Mouse (Mus musculus) kidney, embryonic 15.5 days (tissue): ENCODE data around the gene Prkcz. TPM values are rescaled to one million over a fixed set of nuclear protein-coding genes. Genes with fewer than 3 reads are reported as not detected.

ENCODE experiments used
- ATAC-seq: fragments of 200-750 bp; cut with Nextera tagmentation; replicated peaks from 2 replicates; pipeline ENCODE4 v1.8.0; 2017; ENCODE audit warnings: moderate TSS enrichment; ENCODE audit not compliant: low FRiP score
- H3K27ac ChIP-seq: fragments of 300-500 bp; sonication (generic); 2 replicates; pipeline ENCODE4 v1.5.1; 2015; ENCODE audit warnings: mild to moderate bottlenecking, inconsistent platforms
- H3K27me3 ChIP-seq: fragments of 300-500 bp; sonication (generic); 2 replicates; pipeline ENCODE4 v1.6.1; 2015; ENCODE audit warnings: inconsistent platforms
- H3K36me3 ChIP-seq: fragments of 300-500 bp; sonication (generic); 2 replicates; pipeline ENCODE4 v1.6.1; 2015; ENCODE audit warnings: inconsistent platforms
- H3K4me1 ChIP-seq: fragments of 300-500 bp; sonication (generic); 2 replicates; pipeline ENCODE4 v1.6.1; 2015; ENCODE audit warnings: inconsistent platforms
- H3K4me2 ChIP-seq: fragments of 300-500 bp; sonication (generic); 2 replicates; pipeline ENCODE4 v1.6.1; 2015; ENCODE audit warnings: moderate library complexity, mild to moderate bottlenecking, inconsistent platforms
- H3K4me3 ChIP-seq: fragments of 300-500 bp; sonication (generic); replicated peaks from 2 replicates; pipeline ENCODE4 v1.5.1; 2015; ENCODE audit warnings: mild to moderate bottlenecking, inconsistent platforms
- H3K9ac ChIP-seq: fragments of 300-500 bp; sonication (generic); 2 replicates; pipeline ENCODE4 v1.6.1; 2015; ENCODE audit warnings: mild to moderate bottlenecking, inconsistent platforms
- H3K9me3 ChIP-seq: fragments of 300-500 bp; sonication (generic); replicated peaks from 2 replicates; pipeline ENCODE4 v1.6.1; 2016; ENCODE audit warnings: inconsistent platforms
- WGBS: fragments of 180-500 bp; shearing (Covaris S2); methylation state at CpG from one replicate; pipeline ENCODE4 v1.1.7; 2015; ENCODE audit warnings: mixed read lengths; 5-methylcytosine and 5-hydroxymethylcytosine counted together
- polyA plus RNA-seq: library from polyadenylated mRNA; unstranded; fragments of >200 nt; fragmentation: Nextera tagmentation; extraction: Ambion mirVana; gene quantifications from 2 replicates; pipeline ENCODE4 v1.2.1, GENCODE M21; 2015

Gene Prkcz
- polyA plus RNA-seq, 1 experiment from 2014 or later, result 16.6 TPM

DNA sequence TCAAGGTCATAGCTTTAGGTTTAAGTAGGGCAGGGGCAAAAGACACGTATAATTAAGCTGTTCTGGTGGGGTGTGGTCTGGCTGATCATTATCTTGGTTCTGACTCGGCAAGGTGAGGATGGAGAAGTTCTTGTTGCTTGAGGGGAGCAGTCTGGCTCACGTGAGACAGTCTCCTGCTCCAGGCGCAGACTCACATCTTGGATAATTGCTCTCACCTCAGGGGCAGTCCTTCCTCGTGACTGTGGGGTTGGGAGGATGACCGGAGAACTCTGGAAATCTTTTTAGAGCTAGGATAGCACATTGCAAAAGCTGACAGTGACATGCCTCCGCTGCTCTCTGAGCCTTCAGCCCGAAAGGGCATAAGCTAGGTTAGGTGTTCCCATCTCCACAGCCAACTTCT lies 36.6 kb downstream of the Prkcz start:
- Histone ChIP-seq H3K4me1 (peaks cover 2% of the 10 kb centered on the region; the same call in 1 of the 2 replicates), H3K27me3 (no peaks in the 10 kb centered on the region), H3K9ac (no peak overlapping the region), H3K4me2 (no peak overlapping the region), H3K4me3 (no peak overlapping the region), H3K36me3 (no peaks in the 10 kb centered on the region), H3K27ac (no peak overlapping the region), H3K9me3 (no peaks in the 10 kb centered on the region)
- no peak for ATAC-seq
- WGBS, result 63% methylated on average over 8 of the region's 8 CpGs

DNA sequence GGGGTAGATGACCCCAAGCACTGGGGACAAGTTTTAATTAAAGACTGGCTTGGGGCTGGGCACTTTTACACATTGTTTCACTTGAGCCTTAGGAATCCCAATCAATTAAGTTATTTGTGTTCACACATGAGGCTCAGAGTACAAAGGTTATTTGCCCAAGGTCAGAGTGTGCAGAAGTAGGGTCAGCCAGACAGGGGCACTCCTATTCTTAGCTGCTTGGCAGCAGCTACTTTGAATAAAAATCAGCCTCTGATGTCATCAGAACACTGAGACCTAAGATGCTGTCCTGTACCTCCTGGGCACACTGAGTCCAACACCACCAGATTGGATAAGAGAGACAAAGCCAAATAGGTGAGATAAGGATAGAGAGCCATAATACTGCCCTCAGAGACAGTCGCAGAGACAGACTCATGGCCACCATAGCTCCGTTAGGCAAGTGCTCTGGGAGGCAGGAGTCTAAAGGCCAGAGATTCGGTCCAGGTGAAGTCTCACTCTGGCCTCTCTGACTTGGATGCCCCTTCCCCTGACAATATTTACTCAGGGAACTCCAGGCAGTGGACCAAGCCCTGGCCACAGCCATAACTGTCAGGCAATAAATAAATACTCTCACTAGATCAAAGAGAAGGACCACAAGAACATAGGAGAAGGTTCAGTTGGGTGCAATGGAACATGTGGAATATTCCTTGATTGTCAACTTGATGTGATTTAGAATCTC lies 37.9 kb downstream of the Prkcz start:
- no peak overlapping the region for H3K4me2 ChIP-seq
- 71% methylated on average over 3 of the region's 3 CpGs for WGBS
- no peaks in the 10 kb centered on the region for H3K36me3 ChIP-seq
- no peak overlapping the region for H3K9ac ChIP-seq
- H3K4me3 ChIP-seq, result no peak overlapping the region
- H3K4me1 ChIP-seq, result peaks cover 2% of the 10 kb centered on the region; the same call in 1 of the 2 replicates
- no peak overlapping the region for H3K27ac ChIP-seq
- no peak for ATAC-seq
- H3K9me3 ChIP-seq, result no peaks in the 10 kb centered on the region
- no peaks in the 10 kb centered on the region for H3K27me3 ChIP-seq

DNA sequence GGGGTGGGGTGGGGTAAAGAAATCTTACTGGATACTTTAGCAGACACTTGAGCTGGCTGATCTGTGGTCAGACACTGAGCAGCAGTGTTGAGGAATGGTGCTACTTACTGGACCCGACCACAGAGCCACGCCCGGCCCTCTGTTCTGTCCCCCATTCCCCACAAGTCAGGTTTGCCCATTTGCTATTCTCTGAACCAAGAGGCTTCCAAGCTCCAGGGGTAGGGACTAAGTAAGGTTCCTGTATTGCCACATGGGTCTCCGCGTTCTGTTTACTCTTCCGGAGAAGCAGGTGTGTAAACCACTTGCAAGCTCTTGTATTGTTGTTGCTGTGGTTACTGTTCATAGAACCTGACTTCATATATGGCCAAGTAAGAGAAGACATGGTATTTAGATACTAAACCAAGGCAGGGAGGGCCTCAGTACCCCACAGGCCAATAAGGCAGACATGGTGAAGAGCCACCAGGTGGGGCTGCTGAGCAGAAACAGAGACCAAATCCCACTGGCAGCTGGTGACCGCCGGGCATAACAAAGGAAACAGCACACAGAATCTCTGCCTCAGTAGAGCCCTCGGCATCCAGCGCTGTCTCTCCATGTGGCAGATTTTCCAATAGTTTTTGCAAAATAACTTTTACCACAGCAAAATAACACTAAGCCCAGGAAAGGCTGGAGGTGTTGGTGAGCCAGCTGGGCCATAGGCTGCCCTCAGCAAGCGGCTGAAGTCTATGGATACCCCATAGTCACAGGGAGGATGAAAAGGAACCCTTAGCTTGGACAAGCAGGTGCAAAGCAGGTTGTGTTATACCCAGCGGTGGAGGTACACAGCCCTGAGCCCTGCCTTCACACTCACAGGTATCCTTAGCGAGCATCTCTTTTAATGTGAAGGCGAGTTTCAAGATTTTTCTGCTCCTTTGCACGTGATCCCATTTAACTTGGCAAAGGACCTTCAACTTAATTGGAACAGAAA lies 40.6 kb downstream of the Prkcz start:
- Histone ChIP-seq H3K36me3 (no peaks in the 10 kb centered on the region), H3K27me3 (no peaks in the 10 kb centered on the region), H3K9me3 (no peaks in the 10 kb centered on the region), H3K9ac (no peak overlapping the region), H3K4me1 (peaks cover 2% of the 10 kb centered on the region; the same call in 1 of the 2 replicates), H3K27ac (no peak overlapping the region), H3K4me3 (no peak overlapping the region), H3K4me2 (no peak overlapping the region)
- no peak for ATAC-seq
- 56% methylated on average over 15 of the region's 15 CpGs for WGBS

DNA sequence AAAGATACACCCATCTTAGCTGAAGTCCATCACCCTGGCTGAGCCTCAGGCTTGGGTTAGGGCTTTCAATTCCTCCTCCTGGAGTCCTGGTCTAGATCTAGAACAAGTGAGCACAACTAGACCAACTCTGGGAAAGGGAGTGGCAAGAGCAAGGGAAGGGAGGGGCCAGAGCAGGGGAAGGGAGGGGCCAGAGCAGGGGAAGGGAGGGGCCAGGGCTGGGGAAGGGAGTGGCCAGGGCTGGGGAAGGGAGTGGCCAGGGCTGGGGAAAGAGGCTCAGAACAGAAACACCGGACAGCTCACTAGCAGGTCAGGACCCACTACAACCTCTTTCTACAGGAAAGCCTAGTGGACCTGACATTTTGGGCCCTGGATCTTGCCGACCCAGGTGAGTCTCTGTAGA lies 42.9 kb downstream of the Prkcz start:
- no peaks in the 10 kb centered on the region for H3K27me3 ChIP-seq
- no peaks in the 10 kb centered on the region for H3K9me3 ChIP-seq
- peaks cover 2% of the 10 kb centered on the region; the same call in 1 of the 2 replicates for H3K4me1 ChIP-seq
- H3K36me3 ChIP-seq, result no peaks in the 10 kb centered on the region
- no peak overlapping the region for H3K4me2 ChIP-seq
- WGBS, result 33% methylated on average over 2 of the region's 2 CpGs
- H3K27ac ChIP-seq, result no peak overlapping the region
- ATAC-seq, result no peak
- no peak overlapping the region for H3K4me3 ChIP-seq
- no peak overlapping the region for H3K9ac ChIP-seq

DNA sequence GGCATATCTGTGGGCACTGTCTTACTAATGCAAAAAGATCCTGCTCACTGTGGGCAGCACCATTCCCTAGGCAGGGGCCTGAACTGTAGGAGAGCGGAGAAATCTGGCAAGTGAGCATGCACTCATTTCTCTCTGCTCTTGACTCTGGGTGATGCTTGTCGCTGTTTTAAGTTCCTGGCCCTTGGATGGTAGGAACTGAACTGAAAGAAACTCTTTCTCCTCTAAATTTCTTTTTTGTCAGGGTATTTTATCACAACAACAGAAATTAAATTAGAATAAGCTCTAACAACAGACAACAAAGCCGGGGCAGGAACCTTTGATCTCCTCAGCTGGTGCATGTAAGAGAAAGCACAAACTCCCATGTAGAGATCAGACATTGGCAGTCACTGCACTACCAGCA lies 46.1 kb downstream of the Prkcz start:
- H3K36me3 ChIP-seq, result no peaks in the 10 kb centered on the region
- 86% methylated on average over 3 of the region's 3 CpGs for WGBS
- no peak overlapping the region for H3K4me2 ChIP-seq
- H3K27ac ChIP-seq, result no peak overlapping the region
- H3K4me1 ChIP-seq, result no peaks in the 10 kb centered on the region
- H3K9me3 ChIP-seq, result no peaks in the 10 kb centered on the region
- H3K4me3 ChIP-seq, result no peak overlapping the region
- H3K27me3 ChIP-seq, result no peaks in the 10 kb centered on the region
- ATAC-seq, result no peak
- H3K9ac ChIP-seq, result no peak overlapping the region

DNA sequence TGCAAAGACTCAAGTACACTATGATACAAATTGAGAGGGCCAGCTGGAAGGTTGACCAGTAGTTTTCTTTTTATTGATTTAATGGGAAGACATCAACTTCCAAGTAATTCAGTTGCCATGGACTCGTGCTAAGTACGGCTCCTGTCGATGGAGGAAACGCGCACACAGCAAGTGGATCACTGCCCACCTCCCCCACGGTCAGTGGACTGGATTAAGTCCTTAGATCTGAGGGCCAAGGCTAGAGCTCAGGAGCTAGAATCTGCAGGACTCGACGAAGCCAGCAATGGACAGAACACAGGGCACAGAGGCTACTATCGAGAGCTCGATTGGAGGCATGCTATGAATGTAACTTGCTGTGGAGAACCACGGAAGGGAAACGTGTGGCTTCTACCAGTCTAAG lies 52.5 kb downstream of the Prkcz start:
- no peak for ATAC-seq
- Histone ChIP-seq H3K36me3 (no peaks in the 10 kb centered on the region), H3K27ac (no peak overlapping the region), H3K4me1 (peaks cover 20% of the 10 kb centered on the region), H3K27me3 (no peaks in the 10 kb centered on the region), H3K4me2 (no peak overlapping the region), H3K9ac (no peak overlapping the region), H3K4me3 (no peak overlapping the region), H3K9me3 (no peaks in the 10 kb centered on the region)
- 89% methylated on average over 12 of the region's 12 CpGs for WGBS

DNA sequence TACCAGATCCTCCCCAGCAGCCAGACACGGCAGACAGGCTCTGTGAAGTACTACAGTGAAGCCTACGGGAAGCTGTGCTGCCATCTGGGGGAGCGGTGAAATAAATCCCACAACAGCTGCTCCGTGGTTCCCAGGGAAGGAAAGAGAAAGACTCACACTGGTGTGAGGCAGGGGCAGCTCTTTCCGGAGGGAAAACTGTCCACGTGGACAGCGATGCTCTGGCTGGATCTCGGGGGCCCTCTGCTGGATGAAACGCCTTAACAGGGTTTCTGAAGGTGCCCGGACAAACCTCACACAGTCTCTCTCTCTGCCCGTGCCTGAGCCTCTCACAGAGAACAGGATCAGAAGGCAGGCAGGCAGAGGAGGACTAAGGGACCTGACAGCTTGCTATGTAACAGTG lies 53.1 kb downstream of the Prkcz start:
- Histone ChIP-seq H3K27ac (peak overlapping the region; percentile 65), H3K4me3 (no peak overlapping the region; the same call in 1 of the 2 replicates), H3K36me3 (no peaks in the 10 kb centered on the region), H3K9me3 (no peaks in the 10 kb centered on the region), H3K9ac (no peak overlapping the region), H3K4me1 (peaks cover 20% of the 10 kb centered on the region), H3K4me2 (peak overlapping the region; percentile 50), H3K27me3 (no peaks in the 10 kb centered on the region)
- WGBS, result under 1% methylated on average over 11 of the region's 11 CpGs
- ATAC-seq, result peak; percentile 86; the same call in 1 of the 2 replicates

DNA sequence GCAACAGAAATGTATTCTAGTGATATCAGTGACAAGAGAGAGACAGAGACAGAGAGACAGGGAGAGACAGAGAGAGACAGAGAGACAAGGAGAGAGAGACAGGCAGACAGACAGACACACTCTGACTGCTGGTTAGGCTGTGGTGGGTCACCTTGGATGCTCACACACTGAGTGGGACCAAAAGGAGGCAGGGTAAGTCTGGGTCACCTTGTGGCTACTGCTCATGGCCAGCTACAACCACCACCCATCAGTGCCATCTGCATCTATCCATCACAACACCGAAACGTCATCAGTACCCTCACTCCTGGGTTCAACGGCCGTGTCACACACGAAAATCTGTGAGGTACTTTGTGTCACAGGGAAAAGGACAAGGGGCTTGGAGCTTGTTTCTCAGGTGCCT lies 53.6 kb downstream of the Prkcz start:
- Histone ChIP-seq H3K9ac (no peak overlapping the region), H3K4me2 (peak overlapping the region; percentile 50), H3K9me3 (no peaks in the 10 kb centered on the region), H3K27me3 (no peaks in the 10 kb centered on the region), H3K27ac (peak overlapping the region; percentile 65), H3K4me1 (peaks cover 20% of the 10 kb centered on the region), H3K4me3 (no peak overlapping the region; the same call in 1 of the 2 replicates), H3K36me3 (no peaks in the 10 kb centered on the region)
- ATAC-seq, result 0 out of 2 replicates have a peak, but pooled peaks have one; percentile 27
- WGBS, result 69% methylated on average over 5 of the region's 5 CpGs

DNA sequence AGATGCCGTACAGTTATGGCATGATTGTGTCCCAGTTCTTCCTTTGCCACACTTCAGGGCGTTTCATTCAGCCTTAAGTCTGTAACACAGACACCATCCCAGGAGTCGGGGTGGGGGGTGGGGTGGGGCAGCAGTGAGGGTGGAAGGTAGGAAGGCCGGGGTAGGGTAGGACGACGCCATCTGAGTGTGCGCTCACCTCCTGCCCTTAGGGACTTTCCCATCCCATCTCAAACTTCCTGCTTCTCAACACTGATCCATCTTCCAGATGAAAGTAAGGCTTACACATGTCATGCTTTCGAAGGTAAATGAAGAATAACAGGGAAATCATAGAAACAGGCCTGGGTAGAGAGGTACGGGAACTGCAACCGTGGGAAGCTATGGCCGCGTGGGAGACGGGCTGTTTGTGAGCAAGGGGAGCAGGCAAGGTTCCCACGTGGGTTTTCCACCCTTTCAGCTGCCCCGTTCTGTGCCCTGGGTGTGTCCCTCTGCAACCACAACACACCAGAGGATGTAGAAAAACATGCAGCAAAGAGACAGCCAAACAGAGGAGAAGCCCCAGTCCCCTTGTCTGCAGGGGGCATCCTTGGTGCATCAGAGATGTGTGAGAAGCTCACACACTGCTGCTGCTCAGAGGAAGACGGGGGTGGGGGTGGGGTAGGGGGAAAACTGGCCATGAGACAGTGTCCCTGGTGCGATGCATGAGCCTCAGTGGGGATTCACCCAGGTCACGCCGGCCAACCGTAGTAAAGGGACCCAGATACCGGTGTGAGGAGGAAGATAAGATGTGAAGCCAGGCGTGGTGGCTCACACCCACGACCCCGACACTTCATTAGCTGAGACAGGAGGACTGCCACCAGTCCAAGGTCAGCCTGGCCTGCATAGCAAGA lies 54.6 kb downstream of the Prkcz start:
- Histone ChIP-seq H3K9ac (no peak overlapping the region), H3K9me3 (no peaks in the 10 kb centered on the region), H3K36me3 (no peaks in the 10 kb centered on the region), H3K4me1 (peaks cover 20% of the 10 kb centered on the region), H3K27ac (no peak overlapping the region), H3K4me3 (no peak overlapping the region), H3K4me2 (no peak overlapping the region), H3K27me3 (no peaks in the 10 kb centered on the region)
- ATAC-seq, result no peak
- WGBS, result 53% methylated on average over 24 of the region's 24 CpGs

DNA sequence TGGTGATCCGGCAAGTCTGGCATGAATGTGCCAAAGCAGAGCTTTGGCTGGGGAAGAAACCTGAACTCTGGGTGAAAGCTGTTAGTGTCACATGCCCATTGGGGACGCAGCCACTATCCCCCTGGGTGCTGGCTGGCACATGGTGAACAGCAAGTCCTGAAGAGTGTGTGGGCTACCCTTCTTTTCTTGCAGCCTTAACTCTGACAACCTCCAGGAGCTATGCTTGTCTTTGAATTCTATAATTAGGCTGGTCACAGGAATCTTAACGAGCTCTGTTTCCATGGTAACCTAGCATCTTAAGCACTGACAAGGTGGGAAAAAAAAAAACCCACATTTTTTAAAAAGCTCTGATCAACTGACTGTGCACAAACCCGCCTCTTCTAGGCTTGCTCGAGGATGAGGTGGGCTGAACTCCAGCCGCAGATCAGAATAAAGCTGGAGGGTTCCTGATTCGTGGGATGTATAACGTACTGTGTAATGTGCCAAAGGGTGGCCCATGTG lies 55.6 kb downstream of the Prkcz start:
- Histone ChIP-seq H3K27me3 (no peaks in the 10 kb centered on the region), H3K4me3 (no peak overlapping the region), H3K4me2 (no peak overlapping the region), H3K27ac (no peak overlapping the region), H3K9ac (no peak overlapping the region), H3K36me3 (no peaks in the 10 kb centered on the region), H3K4me1 (peaks cover 20% of the 10 kb centered on the region), H3K9me3 (no peaks in the 10 kb centered on the region)
- WGBS, result 64% methylated on average over 8 of the region's 8 CpGs
- no peak for ATAC-seq

DNA sequence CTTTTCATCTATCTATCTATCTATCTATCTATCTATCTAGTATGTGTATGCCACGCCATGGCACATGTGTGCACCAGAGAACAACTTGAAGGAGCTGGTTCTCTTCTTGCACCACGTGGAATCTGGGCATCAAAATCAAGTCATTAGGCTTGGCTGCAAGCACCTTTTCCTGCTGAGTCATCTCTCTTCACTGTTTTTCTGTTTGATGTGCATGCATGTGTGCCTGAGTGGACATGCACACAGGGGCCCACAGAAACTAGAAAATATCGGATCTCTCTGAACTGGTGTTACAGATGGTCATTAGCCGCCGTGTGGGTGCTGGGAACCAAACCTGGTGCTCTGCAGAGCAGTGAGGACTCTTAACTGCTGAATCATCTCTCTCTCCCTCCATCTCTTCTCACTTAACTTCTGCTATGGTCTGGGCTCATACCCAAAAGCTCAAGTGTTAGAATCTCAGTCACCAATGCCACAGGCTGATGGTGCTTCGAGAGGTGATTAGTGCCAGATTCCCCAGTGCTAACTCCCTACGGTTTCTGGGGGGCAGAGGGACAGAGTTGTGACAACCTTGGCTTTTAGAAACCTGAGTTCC lies 56.6 kb downstream of the Prkcz start:
- H3K4me1 ChIP-seq, result peaks cover 23% of the 10 kb centered on the region
- no peaks in the 10 kb centered on the region for H3K36me3 ChIP-seq
- H3K4me2 ChIP-seq, result no peak overlapping the region
- H3K4me3 ChIP-seq, result no peak overlapping the region
- ATAC-seq, result no peak
- H3K27ac ChIP-seq, result no peak overlapping the region
- H3K27me3 ChIP-seq, result no peaks in the 10 kb centered on the region
- 90% methylated on average over 7 of the region's 7 CpGs for WGBS
- no peak overlapping the region for H3K9ac ChIP-seq
- H3K9me3 ChIP-seq, result no peaks in the 10 kb centered on the region
